Mouse (Mus musculus) gastrocnemius, adult 18-20 months (tissue): ENCODE data around the gene Noc2l. TPM values are rescaled to one million over a fixed set of nuclear protein-coding genes. Genes with fewer than 3 reads are reported as not detected.

Experiments
- DNase-seq: peaks from one replicate; pipeline ENCODE4 v3.0.0; 2021; ENCODE audit warnings: low spot score
- long read RNA-seq, 2 experiments: library from polyadenylated mRNA; stranded (forward); transcript quantifications; one replicate each; pipeline ENCODE4 v2.0.0; 2021
- total RNA-seq, 2 experiments: library from RNA; stranded (reverse); gene quantifications; 2 replicates each; pipeline ENCODE4 v1.2.3; 2021

Gene Noc2l
- total RNA-seq, result 10 to 100 TPM; 31.2 to 33.4 TPM
- long read RNA-seq, experiment 1, transcript Noc2l-201 (19 exons, 2,785 nt), result major isoform, 65 of 89 reads
- long read RNA-seq, experiment 1, partial matches to known transcripts, result 9 of 89 reads
- long read RNA-seq, experiment 1, other reads (novel, unspliced or antisense), result 15 of 89 reads
- long read RNA-seq, experiment 2, transcript Noc2l-201 (19 exons, 2,785 nt), result major isoform, 88 of 111 reads
- long read RNA-seq, experiment 2, partial matches to known transcripts, result 13 of 111 reads
- long read RNA-seq, experiment 2, other reads (novel, unspliced or antisense), result 10 of 111 reads

GRCm38 (mm10) chr4:156235808-156236533 is at the start of gene Noc2l:
Gene Noc2l, plus strand, starts transcription at chr4:156236010.
- DNase-seq, result peak; percentile 90

GRCm38 (mm10) chr4:156188162-156188810 is 47.5 kb upstream of the Noc2l start:
- no peak for DNase-seq

GRCm38 (mm10) chr4:156188811-156189323 is 46.9 kb upstream of the Noc2l start:
- no peak for DNase-seq

- DNase-seq, result no peak
Measured at GRCm38 (mm10) chr4:156192421-156193199, 43.2 kb upstream of the Noc2l start.

- DNase-seq, result no peak
Measured at GRCm38 (mm10) chr4:156193200-156193590, 42.6 kb upstream of the Noc2l start.

GRCm38 (mm10) chr4:156193906-156194305 is 41.9 kb upstream of the Noc2l start:
- no peak for DNase-seq

GRCm38 (mm10) chr4:156194346-156194745 is 41.5 kb upstream of the Noc2l start:
- DNase-seq, result no peak

GRCm38 (mm10) chr4:156195927-156196870 is 39.6 kb upstream of the Noc2l start:
- peak; percentile 20 for DNase-seq

- DNase-seq, result peak; percentile 64
Measured at GRCm38 (mm10) chr4:156197131-156197828, 38.5 kb upstream of the Noc2l start, which contains the start of gene Agrn. Gene Agrn, minus strand, starts transcription at chr4:156197488.

GRCm38 (mm10) chr4:156197829-156198205 is 38.0 kb upstream of the Noc2l start:
- peak; percentile 88 for DNase-seq

GRCm38 (mm10) chr4:156200623-156201475 is 35.0 kb upstream of the Noc2l start, which contains the start of gene Isg15:
Gene Isg15, minus strand, starts transcription at chr4:156200818.
- no peak for DNase-seq

GRCm38 (mm10) chr4:156202462-156202893 is 33.3 kb upstream of the Noc2l start:
- no peak for DNase-seq

- DNase-seq, result peak; percentile 75
Measured at GRCm38 (mm10) chr4:156203001-156203412, 32.8 kb upstream of the Noc2l start, which contains the start of gene AW011738. Gene AW011738, plus strand, starts transcription at chr4:156203304.

GRCm38 (mm10) chr4:156203413-156204131 is 32.2 kb upstream of the Noc2l start:
- no peak for DNase-seq

GRCm38 (mm10) chr4:156208872-156209271 is 26.9 kb upstream of the Noc2l start:
- no peak for DNase-seq

- DNase-seq, result no peak
Measured at GRCm38 (mm10) chr4:156209963-156210635, 25.7 kb upstream of the Noc2l start.

GRCm38 (mm10) chr4:156213134-156213533 is 22.7 kb upstream of the Noc2l start:
- DNase-seq, result no peak
